Mouse (Mus musculus) C2C12 (cell line): ENCODE results near the gene Arhgdib. TPM values are rescaled to one million over a fixed set of nuclear protein-coding genes. Genes with fewer than 3 reads are reported as not detected.

Source experiments
- H3K27me3 ChIP-seq: one replicate; pipeline ENCODE4 v1.6.1; 2011; ENCODE audit not compliant: control insufficient read depth, insufficient read depth, insufficient read length
- H3K36me3 ChIP-seq: one replicate; pipeline ENCODE4 v1.6.1; 2011; ENCODE audit not compliant: control insufficient read depth, insufficient read depth
- H3K4me3 ChIP-seq: one replicate; pipeline ENCODE4 v1.5.1; 2011; ENCODE audit warnings: mild to moderate bottlenecking, control low read depth; ENCODE audit not compliant: poor library complexity, insufficient read depth, severe bottlenecking
- H3K79me2 ChIP-seq: one replicate; pipeline ENCODE4 v1.6.1; 2011; ENCODE audit not compliant: control insufficient read depth, insufficient read depth
- H3K79me3 ChIP-seq: one replicate; pipeline ENCODE4 v1.6.1; 2011; ENCODE audit warnings: low read depth, control low read depth
- H3ac ChIP-seq: one replicate; pipeline ENCODE3; 2011; ENCODE audit warnings: low read depth; ENCODE audit not compliant: control insufficient read depth, insufficient read length
- CEBPB ChIP-seq: IDR thresholded peaks from one replicate; pipeline ENCODE4 v1.6.1; 2011; ENCODE audit warnings: low read depth, mild to moderate bottlenecking, control low read depth, moderate library complexity
- CTCF ChIP-seq: IDR thresholded peaks from one replicate; pipeline ENCODE4 v1.5.1; 2011; ENCODE audit not compliant: control insufficient read depth, insufficient read depth, insufficient read length
- FOSL1 ChIP-seq: IDR thresholded peaks from one replicate; pipeline ENCODE4 v1.8.0; 2011; ENCODE audit warnings: mild to moderate bottlenecking, low read length; ENCODE audit not compliant: poor library complexity, insufficient read depth, severe bottlenecking
- MAX ChIP-seq: IDR thresholded peaks from one replicate; pipeline ENCODE4 v1.6.1; 2011; ENCODE audit warnings: mild to moderate bottlenecking, control low read depth
- MYOD1 ChIP-seq: IDR thresholded peaks from one replicate; pipeline ENCODE4 v1.6.1; 2011; ENCODE audit warnings: low read depth; ENCODE audit not compliant: control insufficient read depth, insufficient read length
- MYOG ChIP-seq: IDR thresholded peaks from one replicate; pipeline ENCODE4 v1.6.1; 2011; ENCODE audit not compliant: control insufficient read depth, insufficient read length; ENCODE audit errors: extremely low read depth
- USF1 ChIP-seq: IDR thresholded peaks from one replicate; pipeline ENCODE4 v1.6.1; 2011; ENCODE audit warnings: low read depth, mild to moderate bottlenecking, control low read depth, moderate library complexity
- polyA plus RNA-seq: library from polyadenylated mRNA; unstranded; fragments of >200 nt; fragmentation: generic; extraction: Trizol; gene quantifications from one replicate; pipeline ENCODE4 v1.2.1, GENCODE M21; 2012; ENCODE audit warnings: missing spikeins

Gene Arhgdib
- polyA plus RNA-seq, 1 experiment, result 101 TPM

- Histone ChIP-seq H3K79me2 (no peaks in the 10 kb centered on the region), H3ac (no peak overlapping the region), H3K4me3 (no peak overlapping the region), H3K36me3 (no peaks in the 10 kb centered on the region), H3K79me3 (no peaks in the 10 kb centered on the region), H3K27me3 (no peaks in the 10 kb centered on the region)
- no peak for TF ChIP-seq CTCF
- TF ChIP-seq MYOD1, result no peak
- no peak for TF ChIP-seq MYOG
Measured at GRCm38 (mm10) chr6:136906937-136907293, 34.8 kb downstream of the Arhgdib start.

DNA sequence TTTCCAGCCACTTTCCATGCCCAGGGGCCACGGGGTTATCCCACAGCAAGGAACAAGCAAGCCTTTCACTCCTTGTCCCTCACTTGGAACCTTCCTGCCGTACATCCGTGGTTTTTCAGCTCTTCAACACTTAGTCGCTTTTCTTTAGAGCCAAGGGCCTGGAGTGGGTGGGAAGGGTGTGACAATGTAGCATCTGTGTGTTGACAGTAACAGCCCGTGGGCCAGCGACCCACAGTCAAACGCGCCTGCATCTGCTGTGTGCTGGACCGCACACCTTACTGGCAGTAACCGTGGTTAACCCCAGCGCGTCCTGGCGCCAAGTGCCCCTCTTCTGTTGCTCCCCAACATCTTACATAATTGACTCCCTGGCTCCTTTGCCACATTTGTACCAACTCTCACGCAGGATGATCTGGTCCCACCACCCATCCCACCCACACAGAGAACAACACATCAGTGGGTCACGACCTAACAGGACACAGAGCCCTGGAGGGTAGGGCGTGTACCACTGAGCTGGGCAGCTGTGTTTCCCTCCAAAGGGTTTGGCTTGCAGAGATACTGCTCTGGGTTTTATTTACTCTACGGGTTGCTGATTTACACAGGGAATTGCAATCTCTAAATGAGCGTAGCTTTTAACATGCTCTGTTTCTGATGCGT lies 35.3 kb downstream of the Arhgdib start:
- H3K4me3 ChIP-seq, result no peak overlapping the region
- no peaks in the 10 kb centered on the region for H3K36me3 ChIP-seq
- TF ChIP-seq USF1 (no peak), CEBPB (no peak), CTCF (no peak)
- H3ac ChIP-seq, result no peak overlapping the region
- H3K27me3 ChIP-seq, result no peaks in the 10 kb centered on the region
- H3K79me3 ChIP-seq, result no peaks in the 10 kb centered on the region
- H3K79me2 ChIP-seq, result no peaks in the 10 kb centered on the region

DNA sequence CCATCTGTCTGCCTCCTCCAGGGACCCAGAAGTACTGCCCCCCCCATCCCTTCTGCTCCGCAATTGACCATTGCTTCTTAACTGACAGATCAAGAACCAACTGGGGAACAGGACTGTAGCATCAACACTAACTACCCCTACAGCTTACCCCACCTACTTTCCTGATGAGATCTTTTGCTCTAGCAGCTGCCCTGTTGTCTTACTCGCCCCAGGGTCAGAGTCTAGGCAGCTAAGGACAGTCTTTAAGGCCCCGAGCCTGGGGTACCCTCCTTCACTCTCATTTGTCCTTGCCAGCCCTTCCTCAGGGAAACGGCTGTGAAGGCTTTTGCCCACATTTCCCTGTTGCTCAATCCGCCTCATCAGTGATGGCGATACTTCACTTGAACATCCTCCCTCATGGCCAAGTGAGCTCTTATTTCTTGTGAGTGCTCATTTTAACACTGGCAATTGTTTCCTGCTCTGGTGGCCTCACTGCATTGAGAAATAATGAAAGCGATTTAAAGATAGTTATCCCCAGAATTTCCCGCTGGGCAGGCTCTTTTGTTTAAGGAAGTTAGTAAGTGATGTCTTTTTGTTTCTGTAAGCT lies 37.7 kb downstream of the Arhgdib start:
- Histone ChIP-seq H3K4me3 (no peak overlapping the region), H3K79me3 (no peaks in the 10 kb centered on the region), H3K79me2 (no peaks in the 10 kb centered on the region), H3K36me3 (no peaks in the 10 kb centered on the region), H3ac (no peak overlapping the region), H3K27me3 (no peaks in the 10 kb centered on the region)
- TF ChIP-seq FOSL1 (no peak), MAX (no peak), CTCF (no peak), MYOG (no peak), MYOD1 (peak; percentile 30), USF1 (no peak), CEBPB (peak; percentile 43)

GRCm38 (mm10) chr6:136902527-136902926 lies 39.2 kb downstream of the Arhgdib start:
- Histone ChIP-seq H3K27me3 (no peaks in the 10 kb centered on the region), H3K79me3 (no peaks in the 10 kb centered on the region), H3K79me2 (no peaks in the 10 kb centered on the region)

DNA sequence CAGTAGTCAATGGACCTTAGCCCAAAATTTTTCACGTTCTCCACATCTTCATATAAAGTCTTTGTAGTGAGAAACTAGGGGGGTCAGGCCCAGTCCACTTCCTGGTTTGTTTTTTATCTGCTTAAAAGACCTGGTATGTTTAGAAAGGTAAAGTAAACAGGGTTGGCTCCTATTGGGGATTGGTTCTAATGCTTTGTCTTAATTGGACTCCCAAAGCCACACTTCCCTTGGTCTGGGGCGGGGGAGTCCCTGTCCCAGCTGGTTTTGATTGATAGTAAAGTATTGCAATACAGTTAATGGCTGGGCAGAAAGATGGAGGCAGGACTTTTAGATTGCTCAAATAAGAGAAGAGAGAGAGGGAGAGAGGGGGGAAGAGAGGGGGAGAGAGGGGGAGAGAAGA lies 40.7 kb downstream of the Arhgdib start:
- H3K36me3 ChIP-seq, result no peaks in the 10 kb centered on the region
- no peaks in the 10 kb centered on the region for H3K27me3 ChIP-seq
- H3ac ChIP-seq, result no peak overlapping the region
- H3K79me3 ChIP-seq, result no peaks in the 10 kb centered on the region
- H3K4me3 ChIP-seq, result no peak overlapping the region
- TF ChIP-seq CTCF (no peak), MAX (no peak), USF1 (no peak), CEBPB (no peak), MYOD1 (no peak), FOSL1 (no peak), MYOG (no peak)
- H3K79me2 ChIP-seq, result no peaks in the 10 kb centered on the region

More at GRCm38 (mm10) chr6:136902527-136902926, 39.2 kb downstream of the Arhgdib start:
- TF ChIP-seq USF1 (no peak), MYOD1 (no peak), CTCF (no peak), MYOG (no peak), FOSL1 (no peak), CEBPB (no peak), MAX (no peak)
- H3ac ChIP-seq, result no peak overlapping the region
- no peaks in the 10 kb centered on the region for H3K36me3 ChIP-seq
- H3K4me3 ChIP-seq, result no peak overlapping the region

- H3K79me3 ChIP-seq, result no peaks in the 10 kb centered on the region
- no peaks in the 10 kb centered on the region for H3K36me3 ChIP-seq
- TF ChIP-seq USF1, result peak; percentile 65
- TF ChIP-seq MYOG, result no peak
- no peaks in the 10 kb centered on the region for H3K79me2 ChIP-seq
- H3K4me3 ChIP-seq, result no peak overlapping the region
- no peak overlapping the region for H3ac ChIP-seq
- H3K27me3 ChIP-seq, result no peaks in the 10 kb centered on the region
Measured at GRCm38 (mm10) chr6:136900369-136901009, 41.2 kb downstream of the Arhgdib start.
